Mouse (Mus musculus) gastrocnemius, adult 18-20 months (tissue): ENCODE data around the gene Rnf144b. TPM values are rescaled to one million over a fixed set of nuclear protein-coding genes. Genes with fewer than 3 reads are reported as not detected.

Experiments
- DNase-seq: peaks from one replicate; pipeline ENCODE4 v3.0.0; 2021; ENCODE audit warnings: low spot score
- total RNA-seq, 2 experiments: library from RNA; stranded (reverse); gene quantifications; 2 replicates each; pipeline ENCODE4 v1.2.3; 2021

Gene Rnf144b
- total RNA-seq, 2 experiments from 2014 or later: 17.5 to 29.4 TPM

- no peak for DNase-seq
Measured at GRCm38 (mm10) chr13:47218351-47218750, 95.9 kb downstream of the Rnf144b start.

GRCm38 (mm10) chr13:47220426-47220825 is 98.0 kb downstream of the Rnf144b start:
- DNase-seq: peak; percentile 66

- DNase-seq: peak; percentile 79
Measured at GRCm38 (mm10) chr13:47223576-47224538, 101.4 kb downstream of the Rnf144b start.

GRCm38 (mm10) chr13:47224648-47225323 is 102.3 kb downstream of the Rnf144b start:
- peak; percentile 57 for DNase-seq

- no peak for DNase-seq
Measured at GRCm38 (mm10) chr13:47225324-47225697, 102.9 kb downstream of the Rnf144b start.

GRCm38 (mm10) chr13:47225802-47226201 is 103.3 kb downstream of the Rnf144b start:
- no peak for DNase-seq

GRCm38 (mm10) chr13:47226521-47226920 is 104.1 kb downstream of the Rnf144b start:
- DNase-seq: no peak

GRCm38 (mm10) chr13:47228201-47228600 is 105.7 kb downstream of the Rnf144b start:
- no peak for DNase-seq

GRCm38 (mm10) chr13:47228626-47229190 is 106.3 kb downstream of the Rnf144b start:
- DNase-seq: no peak

GRCm38 (mm10) chr13:47232163-47232562 is 109.7 kb downstream of the Rnf144b start:
- no peak for DNase-seq

GRCm38 (mm10) chr13:47237376-47237775 is 114.9 kb downstream of the Rnf144b start:
- no peak for DNase-seq

GRCm38 (mm10) chr13:47238131-47238530 is 115.7 kb downstream of the Rnf144b start:
- DNase-seq: no peak

- no peak for DNase-seq
Measured at GRCm38 (mm10) chr13:47243569-47243968, 121.1 kb downstream of the Rnf144b start.

GRCm38 (mm10) chr13:47244771-47245170 is 122.3 kb downstream of the Rnf144b start:
- DNase-seq: peak; percentile 55

- DNase-seq: no peak
Measured at GRCm38 (mm10) chr13:47246459-47246858, 124.0 kb downstream of the Rnf144b start.

GRCm38 (mm10) chr13:47247156-47247800 is 124.8 kb downstream of the Rnf144b start:
- DNase-seq: no peak

- no peak for DNase-seq
Measured at GRCm38 (mm10) chr13:47248289-47249010, 126.0 kb downstream of the Rnf144b start.

GRCm38 (mm10) chr13:47250615-47251014 is 128.2 kb downstream of the Rnf144b start:
- no peak for DNase-seq

GRCm38 (mm10) chr13:47251114-47251764 is 128.8 kb downstream of the Rnf144b start:
- no peak for DNase-seq

- DNase-seq: no peak
Measured at GRCm38 (mm10) chr13:47253711-47254110, 131.3 kb downstream of the Rnf144b start.
